29 mouse cellular contexts compared by ENCODE assay signal in genomic region chr13:44943618-44944017, GRCm38 (mm10). TPM values are rescaled to one million over a fixed set of nuclear protein-coding genes. Genes with fewer than 3 reads are reported as not detected.
DNase-seq lines count a peak whose midpoint lies in the region; ATAC-seq and TF ChIP-seq lines count a peak whose summit lies in the region.
"Had no signal": no experiment of that assay in that cellular context is flagged by ENCODE, and none has a peak within 500 bp of the region (broad histone marks: within the 10 kb centered on the region; RNA-seq: fewer than 3 reads in every experiment).

No protein-coding gene starts in this region.

- peaks cover 49% of the 10 kb centered on the region for H3K4me1 ChIP-seq in forebrain, embryonic 12.5 days
- no peaks in the 10 kb centered on the region for H3K4me1 ChIP-seq in forebrain, embryonic 11.5 days (replicated peaks; ENCODE audit: control insufficient read depth, insufficient read depth, low read length)
- H3K4me1 ChIP-seq in forebrain, postnatal 0 days (ENCODE audit: insufficient read depth): peaks cover 23% of the 10 kb centered on the region
- H3K4me1 ChIP-seq: liver, embryonic 15.5 days; stomach, embryonic 15.5 days had no signal

- H3K27ac ChIP-seq in forebrain, embryonic 12.5 days: peak overlapping the region; percentile 37
- no peak overlapping the region for H3K27ac ChIP-seq in forebrain, embryonic 11.5 days (ENCODE audit: low read depth, low read length)
- H3K27ac ChIP-seq in layer of hippocampus, adult 2 months: 0 out of 2 replicates have a peak overlapping the region, but pooled peaks have one; percentile 7
- H3K27ac ChIP-seq in forebrain, postnatal 0 days (ENCODE audit: low read depth, low read length): no peak overlapping the region
- H3K27ac ChIP-seq: embryonic facial prominence, embryonic 15.5 days; heart, adult 2 months; heart, embryonic 15.5 days; hindbrain, embryonic 10.5 days; limb, embryonic 15.5 days; liver, embryonic 15.5 days; macrophage; neural tube, embryonic 15.5 days; stomach, embryonic 15.5 days had no signal

- no peak overlapping the region for H3K4me2 ChIP-seq in forebrain, embryonic 12.5 days
- no peak overlapping the region for H3K4me2 ChIP-seq in forebrain, embryonic 11.5 days (ENCODE audit: low read depth, low read length, severe bottlenecking)
- no peak overlapping the region for H3K4me2 ChIP-seq in forebrain, postnatal 0 days (ENCODE audit: low read depth)
- H3K4me2 ChIP-seq: embryonic facial prominence, embryonic 15.5 days; heart, embryonic 15.5 days; limb, embryonic 15.5 days; liver, embryonic 15.5 days; stomach, embryonic 15.5 days had no signal

- H3K9me3 ChIP-seq in forebrain, embryonic 12.5 days: no peaks in the 10 kb centered on the region
- H3K9me3 ChIP-seq in forebrain, embryonic 11.5 days (ENCODE audit: control insufficient read depth, low read length): no peaks in the 10 kb centered on the region
- H3K9me3 ChIP-seq in forebrain, postnatal 0 days (ENCODE audit: low read length): no peaks in the 10 kb centered on the region
- H3K9me3 ChIP-seq: embryonic facial prominence, embryonic 15.5 days; heart, embryonic 15.5 days; hindbrain, embryonic 10.5 days; limb, embryonic 15.5 days; liver, embryonic 15.5 days; neural tube, embryonic 15.5 days; stomach, embryonic 15.5 days had no signal

- no peak for DNase-seq in forebrain, embryonic 11.5 days (ENCODE audit: low spot score)
- no peak for DNase-seq in layer of hippocampus, adult 2 months (ENCODE audit: low spot score in 2 of 2)
- no peak for DNase-seq in layer of hippocampus, adult 18-20 months (ENCODE audit: low spot score in 2 of 2)
- peak; percentile 14 for DNase-seq in right cerebral cortex, postnatal 4 days
- DNase-seq in right cerebral cortex, postnatal 36 days (ENCODE audit: low spot score in 2 of 2): no peak
- DNase-seq in forebrain, postnatal 0 days: peak; percentile 65
- DNase-seq in gastrocnemius, adult 8-10 months (ENCODE audit: low spot score in 2 of 2): no peak
- DNase-seq: adrenal gland, adult 8-10 months; cerebellum, adult 18-20 months; cerebellum, postnatal 36 days; embryo, embryonic 11 days; gastrocnemius, postnatal 14 days; heart, adult 2 months; kidney, postnatal 36 days; layer of hippocampus, adult 9-11 months; left cerebral cortex, postnatal 4 days; thymus, adult 2 months had no signal

- no peak for ATAC-seq in forebrain, embryonic 12.5 days (ENCODE audit: low FRiP score)
- no peak for ATAC-seq in forebrain, embryonic 11.5 days (replicated peaks; ENCODE audit: low FRiP score)
- no peak for ATAC-seq in forebrain, postnatal 0 days
- ATAC-seq: CD4-positive, CD25-positive, alpha-beta regulatory T cell, adult 4 months; intestine, postnatal 0 days; Patski had no signal

- no peak overlapping the region for H3K4me3 ChIP-seq in forebrain, embryonic 12.5 days (replicated peaks)
- H3K4me3 ChIP-seq in forebrain, embryonic 11.5 days (ENCODE audit: low read depth, low read length): no peak overlapping the region
- no peak overlapping the region for H3K4me3 ChIP-seq in layer of hippocampus, adult 2 months
- no peak overlapping the region for H3K4me3 ChIP-seq in forebrain, postnatal 0 days (ENCODE audit: low read depth, low read length)
- H3K4me3 ChIP-seq: embryonic facial prominence, embryonic 15.5 days; heart, adult 2 months; heart, embryonic 15.5 days; hindbrain, embryonic 10.5 days; limb, embryonic 15.5 days; liver, embryonic 15.5 days; neural tube, embryonic 15.5 days; stomach, embryonic 15.5 days had no signal

- no peaks in the 10 kb centered on the region for H3K27me3 ChIP-seq in forebrain, embryonic 12.5 days
- H3K27me3 ChIP-seq in forebrain, embryonic 11.5 days (ENCODE audit: control insufficient read depth, insufficient read depth, low read length): no peaks in the 10 kb centered on the region
- H3K27me3 ChIP-seq in forebrain, postnatal 0 days (ENCODE audit: insufficient read depth, low read length): no peaks in the 10 kb centered on the region
- H3K27me3 ChIP-seq: embryonic facial prominence, embryonic 15.5 days; heart, embryonic 15.5 days; limb, embryonic 15.5 days; liver, embryonic 15.5 days; neural tube, embryonic 15.5 days; Patski; stomach, embryonic 15.5 days had no signal

- WGBS in forebrain, embryonic 12.5 days: 75% methylated on average over 2 of the region's 2 CpGs
- WGBS in forebrain, embryonic 11.5 days: 90% methylated on average over 2 of the region's 2 CpGs
- 28% methylated on average over 2 of the region's 2 CpGs for WGBS in forebrain, postnatal 0 days

- H3K9ac ChIP-seq in forebrain, embryonic 12.5 days: no peak overlapping the region
- H3K9ac ChIP-seq in forebrain, embryonic 11.5 days (ENCODE audit: low read length): no peak overlapping the region
- no peak overlapping the region for H3K9ac ChIP-seq in forebrain, postnatal 0 days
- H3K9ac ChIP-seq: embryonic facial prominence, embryonic 15.5 days; heart, embryonic 15.5 days; limb, embryonic 15.5 days; liver, embryonic 15.5 days; neural tube, embryonic 15.5 days; stomach, embryonic 15.5 days had no signal

- no peak for TF ChIP-seq CTCF in layer of hippocampus, adult 2 months (conservative IDR thresholded peaks at IDR 0.05)
- TF ChIP-seq CTCF in forebrain, postnatal 0 days (IDR thresholded peaks at IDR 0.05; ENCODE audit: low read depth): no peak

- H3K36me3 ChIP-seq in forebrain, embryonic 12.5 days (replicated peaks): peaks cover 2% of the 10 kb centered on the region; the same call in 1 of the 2 replicates
- no peaks in the 10 kb centered on the region for H3K36me3 ChIP-seq in forebrain, embryonic 11.5 days (ENCODE audit: control insufficient read depth, insufficient read depth, low read length)
- H3K36me3 ChIP-seq in forebrain, postnatal 0 days (ENCODE audit: insufficient read depth): no peaks in the 10 kb centered on the region
- H3K36me3 ChIP-seq: heart, embryonic 15.5 days; limb, embryonic 15.5 days; neural tube, embryonic 15.5 days; stomach, embryonic 15.5 days had no signal

RNA-seq across cellular contexts. Expression of gene Dtnbp1, which starts 58.3 kb away (rescaled TPM):
- 86.7 and 87.1 TPM in 2 replicates for polyA plus RNA-seq in forebrain, embryonic 12.5 days (2016; fragmentation: Nextera tagmentation; extraction: Ambion mirVana)
- polyA plus RNA-seq in forebrain, embryonic 11.5 days (2014; fragmentation: Nextera tagmentation; extraction: Ambion mirVana): 73.3 and 87.6 TPM in 2 replicates
- 10 to 100 TPM; 71.7 to 80.3 TPM for total RNA-seq in layer of hippocampus, adult 2 months (2021)
- total RNA-seq in layer of hippocampus, adult 18-20 months (2021): 10 to 100 TPM; 75.1 to 83.5 TPM
- total RNA-seq in forebrain, postnatal 0 days (2014; rRNA removed): 80.9 and 84.9 TPM in 2 replicates
- 121 and 130 TPM in 2 replicates for polyA plus RNA-seq in forebrain, postnatal 0 days (2015; fragmentation: Nextera tagmentation; extraction: Ambion mirVana)
- 10 to 100 TPM; 65.6 to 74.7 (median 66.2) TPM for total RNA-seq in gastrocnemius, adult 8-10 months (2022)

Comparison
In these comparisons a context has a peak if more than half of its experiments do, and no peak if none do; other contexts are left out.
1. H3K27ac ChIP-seq: peak in forebrain, embryonic 12.5 days (single experiment) and layer of hippocampus, adult 2 months (single experiment); none in forebrain, embryonic 11.5 days (single experiment) and forebrain, postnatal 0 days (single experiment).
2. DNase-seq: peak in right cerebral cortex, postnatal 4 days (single experiment) and forebrain, postnatal 0 days (single experiment); none in forebrain, embryonic 11.5 days (single experiment), layer of hippocampus, adult 2 months (0 of 2), layer of hippocampus, adult 18-20 months (0 of 2), right cerebral cortex, postnatal 36 days (0 of 2) and gastrocnemius, adult 8-10 months (0 of 2).